In genomic region chr10:68196324-68196723, GRCm38 (mm10) we compare ENCODE assay signal across 20 mouse cellular contexts.
DNase-seq lines count a peak whose midpoint lies in the region; ATAC-seq and TF ChIP-seq lines count a peak whose summit lies in the region.
"Had no signal": no experiment of that assay in that cellular context is flagged by ENCODE, and none has a peak within 500 bp of the region (broad histone marks: within the 10 kb centered on the region; RNA-seq: fewer than 3 reads in every experiment).

No protein-coding gene starts in this region.

- no peak for TF ChIP-seq EP300 in stomach, postnatal 0 days (optimal IDR thresholded peaks at IDR 0.05)

- H3K4me1 ChIP-seq in testis, adult 2 months (ENCODE audit: control insufficient read depth, insufficient read depth, low read length), result peaks cover 7% of the 10 kb centered on the region
- H3K4me1 ChIP-seq in intestine, embryonic 16.5 days (ENCODE audit: control insufficient read depth, insufficient read depth, low read length), result peaks cover 12% of the 10 kb centered on the region
- no peaks in the 10 kb centered on the region for H3K4me1 ChIP-seq in stomach, postnatal 0 days (replicated peaks; ENCODE audit: control insufficient read depth, insufficient read depth)

- TF ChIP-seq POLR2A in testis, adult 2 months (IDR thresholded peaks at IDR 0.05; ENCODE audit: control insufficient read depth, low read depth, low read length), result no peak

- DNase-seq in testis, postnatal 10 days (ENCODE audit: low spot score), result no peak
- peak; percentile 69 for DNase-seq in stomach, postnatal 0 days (ENCODE audit: low spot score)
- no peak for DNase-seq in T-cell, adult 2 months (ENCODE audit: low spot score)
- DNase-seq in cerebellum, adult 9-10 months, result no peak
- no peak for DNase-seq in layer of hippocampus, postnatal 36 days
- DNase-seq: adrenal gland, postnatal 10 days; cerebellum, adult 11-12 months; cerebellum, adult 9-11 months; cerebellum, postnatal 36 days; gastrocnemius, postnatal 36 days; heart, adult 18-20 months; heart, postnatal 10 days had no signal

- 60% methylated on average over 9 of the region's 9 CpGs for WGBS in intestine, embryonic 16.5 days
- 63% methylated on average over 9 of the region's 9 CpGs for WGBS in stomach, postnatal 0 days

- peak overlapping the region; percentile 32; the same call in 1 of the 2 replicates for H3K4me3 ChIP-seq in testis, adult 2 months (ENCODE audit: control insufficient read depth, low read depth, low read length)
- no peak overlapping the region for H3K4me3 ChIP-seq in intestine, embryonic 16.5 days (ENCODE audit: low read length)
- no peak overlapping the region for H3K4me3 ChIP-seq in stomach, postnatal 0 days (ENCODE audit: low read depth, low read length)
- H3K4me3 ChIP-seq: embryonic facial prominence, embryonic 10.5 days; heart, embryonic 10.5 days; hindbrain, embryonic 13.5 days had no signal

- H3K27me3 ChIP-seq in testis, adult 2 months (ENCODE audit: control insufficient read depth, insufficient read depth, low read length), result no peaks in the 10 kb centered on the region
- no peaks in the 10 kb centered on the region for H3K27me3 ChIP-seq in intestine, embryonic 16.5 days (replicated peaks; ENCODE audit: control insufficient read depth, insufficient read depth, low read length)
- H3K27me3 ChIP-seq in stomach, postnatal 0 days (ENCODE audit: control insufficient read depth, insufficient read depth, low read length), result no peaks in the 10 kb centered on the region
- H3K27me3 ChIP-seq: hindbrain, embryonic 13.5 days; Patski had no signal

- H3K4me2 ChIP-seq in intestine, embryonic 16.5 days (ENCODE audit: low read depth, low read length), result peak overlapping the region; percentile 3; the same call in 1 of the 2 replicates
- no peak overlapping the region for H3K4me2 ChIP-seq in stomach, postnatal 0 days (replicated peaks; ENCODE audit: low read depth)
- H3K4me2 ChIP-seq: hindbrain, embryonic 13.5 days had no signal

- ATAC-seq in intestine, embryonic 16.5 days, result peak; percentile 76
- ATAC-seq in stomach, postnatal 0 days (ENCODE audit: low FRiP score, low TSS enrichment), result peak; percentile 85
- ATAC-seq: forebrain, embryonic 14.5 days; hindbrain, postnatal 0 days; Patski had no signal

- no peaks in the 10 kb centered on the region for H3K9me3 ChIP-seq in intestine, embryonic 16.5 days (ENCODE audit: control insufficient read depth, low read length)
- no peaks in the 10 kb centered on the region for H3K9me3 ChIP-seq in stomach, postnatal 0 days (ENCODE audit: control insufficient read depth, low read length)
- H3K9me3 ChIP-seq: embryonic facial prominence, embryonic 10.5 days; heart, embryonic 10.5 days; hindbrain, embryonic 13.5 days had no signal

- H3K9ac ChIP-seq in intestine, embryonic 16.5 days (ENCODE audit: low read depth, low read length), result no peak overlapping the region
- no peak overlapping the region for H3K9ac ChIP-seq in stomach, postnatal 0 days (ENCODE audit: low read length)
- H3K9ac ChIP-seq: hindbrain, embryonic 13.5 days had no signal

- H3K36me3 ChIP-seq in testis, adult 2 months (ENCODE audit: control insufficient read depth, insufficient read depth, low read length), result no peaks in the 10 kb centered on the region
- H3K36me3 ChIP-seq in intestine, embryonic 16.5 days (ENCODE audit: control insufficient read depth, insufficient read depth, low read length), result 0 out of 2 replicates have a peak, but pooled peaks cover 2% of the 10 kb centered on the region
- peaks cover 3% of the 10 kb centered on the region; the same call in 1 of the 2 replicates for H3K36me3 ChIP-seq in stomach, postnatal 0 days (ENCODE audit: control insufficient read depth, insufficient read depth, low read length)
- H3K36me3 ChIP-seq: hindbrain, embryonic 13.5 days had no signal

- TF ChIP-seq CTCF in testis, adult 2 months (IDR thresholded peaks at IDR 0.05; ENCODE audit: control insufficient read depth, insufficient read depth, insufficient replicate concordance, low read depth, low read length), result no peak
- TF ChIP-seq CTCF in stomach, postnatal 0 days (IDR thresholded peaks at IDR 0.05; ENCODE audit: low read depth), result no peak

- no peak overlapping the region for H3K27ac ChIP-seq in testis, adult 2 months (ENCODE audit: control insufficient read depth, insufficient read depth, low read depth, low read length)
- H3K27ac ChIP-seq in intestine, embryonic 16.5 days (ENCODE audit: low read length), result peak overlapping the region; percentile 20; the same call in 1 of the 2 replicates
- H3K27ac ChIP-seq in stomach, postnatal 0 days (replicated peaks), result no peak overlapping the region
- H3K27ac ChIP-seq: embryonic facial prominence, embryonic 10.5 days; heart, embryonic 10.5 days; hindbrain, embryonic 13.5 days; hindbrain, postnatal 0 days had no signal
